Mouse (Mus musculus) spleen, adult 2 months (tissue): ENCODE results near the gene Smyd3. TPM values are rescaled to one million over a fixed set of nuclear protein-coding genes. Genes with fewer than 3 reads are reported as not detected.

Source experiments
- DNase-seq, 2 experiments: peaks; one replicate each; pipeline versions ENCODE4 v3.0.0 to v3.0.0-alpha.2; 2012 to 2021; ENCODE audit warnings: low spot score in 2 of 2, low read depth in 1 of 2
- H3K27ac ChIP-seq: fragments of 200-500 bp; 2 replicates; pipeline ENCODE4 v1.5.1; 2012; ENCODE audit warnings: low read length, inconsistent platforms; ENCODE audit not compliant: insufficient read depth
- H3K27me3 ChIP-seq: fragments of 200-500 bp; 2 replicates; pipeline ENCODE4 v1.6.1; 2012; ENCODE audit warnings: mild to moderate bottlenecking, moderate library complexity, low read length, inconsistent platforms; ENCODE audit not compliant: control insufficient read depth, insufficient read depth
- H3K36me3 ChIP-seq: fragments of 200-500 bp; 2 replicates; pipeline ENCODE4 v1.6.1; 2012; ENCODE audit warnings: mild to moderate bottlenecking, low read length, inconsistent platforms; ENCODE audit not compliant: control insufficient read depth, insufficient read depth
- H3K4me1 ChIP-seq: fragments of 200-500 bp; 2 replicates; pipeline ENCODE4 v1.6.1; 2011; ENCODE audit warnings: inconsistent platforms; ENCODE audit not compliant: control insufficient read depth, insufficient read depth, insufficient read length
- H3K4me3 ChIP-seq: fragments of 200-500 bp; 2 replicates; pipeline ENCODE4 v1.5.1; 2011; ENCODE audit warnings: mild to moderate bottlenecking, inconsistent platforms; ENCODE audit not compliant: insufficient read depth, insufficient read length; ENCODE audit errors: extremely low read depth
- CTCF ChIP-seq: fragments of 200-500 bp; IDR thresholded peaks from 2 replicates; pipeline ENCODE4 v1.5.1; 2011; ENCODE audit warnings: mild to moderate bottlenecking, inconsistent platforms; ENCODE audit not compliant: insufficient read depth, insufficient read length, insufficient replicate concordance; ENCODE audit errors: extremely low read depth
- POLR2A ChIP-seq: fragments of 200-500 bp; IDR thresholded peaks from 2 replicates; pipeline ENCODE4 v1.6.1; 2011; ENCODE audit warnings: low read depth, low read length, inconsistent platforms
- WGBS: fragments of 180-500 bp; shearing (Covaris S2); methylation state at CpG from one replicate; pipeline ENCODE4 v1.1.7; 2018; 5-methylcytosine and 5-hydroxymethylcytosine counted together
- polyA plus RNA-seq: library from polyadenylated mRNA; depleted of rRNA; stranded (reverse); fragments of >200 nt; gene quantifications from 2 replicates; pipeline ENCODE4 v1.2.3, GENCODE M21; 2012

The Smyd3 gene
- polyA plus RNA-seq, 1 experiment: 3.6 TPM

DNA sequence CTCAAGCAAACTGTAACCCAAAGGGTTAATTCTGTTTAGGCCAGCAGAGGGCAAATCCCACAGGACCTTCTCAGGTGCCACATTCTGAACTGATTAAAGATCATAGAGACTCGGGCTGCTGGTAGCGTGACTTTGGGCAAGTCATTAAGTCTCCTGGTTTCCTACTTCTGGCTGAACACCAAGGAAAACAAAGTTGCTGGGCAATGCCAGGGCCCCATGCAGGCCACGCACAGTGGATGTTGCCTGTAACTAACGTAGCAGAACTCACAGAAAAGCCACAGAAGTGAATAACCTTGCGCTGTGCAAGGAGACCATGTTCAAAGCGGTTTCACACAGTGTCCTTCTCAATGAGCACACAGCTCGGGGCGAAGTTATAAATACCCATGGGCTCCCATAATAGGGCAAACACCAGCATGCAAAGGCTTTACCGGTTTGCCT lies 371.1 kb downstream of the Smyd3 start:
- H3K27me3 ChIP-seq: no peaks in the 10 kb centered on the region
- no peak overlapping the region for H3K27ac ChIP-seq
- 85% methylated on average over 9 of the region's 9 CpGs for WGBS
- no peak for DNase-seq
- TF ChIP-seq CTCF: no peak
- no peak for TF ChIP-seq POLR2A
- no peaks in the 10 kb centered on the region for H3K36me3 ChIP-seq
- no peaks in the 10 kb centered on the region for H3K4me1 ChIP-seq
- no peak overlapping the region for H3K4me3 ChIP-seq

DNA sequence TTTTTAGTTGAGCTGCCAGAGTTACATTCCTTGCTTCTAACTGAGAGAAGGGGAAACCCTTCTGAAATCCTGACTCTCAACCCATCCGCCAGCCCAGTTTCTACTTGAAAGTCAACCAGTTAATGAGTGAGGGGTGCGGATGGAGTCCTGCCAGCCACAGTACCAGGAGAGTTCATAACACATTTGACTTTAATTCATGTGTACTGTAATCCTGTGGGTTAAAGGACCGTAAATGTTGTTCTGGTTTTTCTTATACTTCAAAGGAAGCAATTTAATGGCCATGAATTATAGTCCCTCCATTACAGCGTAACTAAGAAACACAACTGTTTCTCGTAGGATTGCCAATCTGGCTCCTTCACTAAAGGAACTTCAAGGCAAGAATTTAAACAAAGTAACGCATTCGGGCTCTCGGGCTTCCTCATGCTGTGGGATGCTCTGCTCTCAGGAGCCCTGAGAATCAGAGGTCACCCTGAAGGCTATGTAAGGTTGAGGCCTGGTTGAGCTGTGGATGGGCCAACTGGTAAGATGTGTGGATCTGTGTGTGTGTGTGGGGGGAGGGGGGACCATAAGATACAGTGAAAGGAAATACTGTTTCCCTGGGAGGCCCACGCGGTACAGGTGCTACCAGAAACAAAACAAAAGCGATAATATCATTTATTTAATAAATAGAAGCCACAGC lies 374.5 kb downstream of the Smyd3 start:
- no peak for TF ChIP-seq CTCF
- TF ChIP-seq POLR2A: no peak
- Histone ChIP-seq H3K27ac (no peak overlapping the region), H3K27me3 (no peaks in the 10 kb centered on the region)

DNA sequence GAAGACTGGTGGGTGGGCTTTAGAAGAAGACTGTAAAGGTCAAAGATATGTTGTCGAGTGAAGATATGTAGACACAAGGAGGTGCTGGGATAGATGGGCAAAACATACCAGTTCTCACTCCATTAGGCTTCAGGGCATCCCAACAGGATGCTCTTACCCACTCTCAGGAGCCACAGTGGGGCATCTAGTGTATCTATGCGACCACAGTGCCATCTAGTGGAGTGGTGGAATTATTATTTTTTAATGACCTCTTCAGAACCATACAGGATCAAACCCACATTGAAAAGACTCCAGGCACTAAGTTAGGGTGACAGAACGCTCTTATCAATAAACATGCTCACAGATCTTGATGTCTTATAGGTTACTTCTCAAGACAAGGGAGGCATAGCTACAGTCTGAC lies 375.7 kb downstream of the Smyd3 start:
- H3K27ac ChIP-seq: no peak overlapping the region
- H3K4me3 ChIP-seq: no peak overlapping the region
- TF ChIP-seq POLR2A (no peak), CTCF (no peak; the same call in 1 of the 2 replicates)
- no peaks in the 10 kb centered on the region for H3K4me1 ChIP-seq
- no peaks in the 10 kb centered on the region for H3K27me3 ChIP-seq
- no peaks in the 10 kb centered on the region for H3K36me3 ChIP-seq
- 44% methylated on average over 3 of the region's 3 CpGs for WGBS
- DNase-seq: no peak

More for the DNA sequence above, 374.5 kb downstream of the Smyd3 start:
- DNase-seq: no peak
- Histone ChIP-seq H3K4me1 (no peaks in the 10 kb centered on the region), H3K36me3 (no peaks in the 10 kb centered on the region), H3K4me3 (no peak overlapping the region)
- 93% methylated on average over 11 of the region's 11 CpGs for WGBS

DNA sequence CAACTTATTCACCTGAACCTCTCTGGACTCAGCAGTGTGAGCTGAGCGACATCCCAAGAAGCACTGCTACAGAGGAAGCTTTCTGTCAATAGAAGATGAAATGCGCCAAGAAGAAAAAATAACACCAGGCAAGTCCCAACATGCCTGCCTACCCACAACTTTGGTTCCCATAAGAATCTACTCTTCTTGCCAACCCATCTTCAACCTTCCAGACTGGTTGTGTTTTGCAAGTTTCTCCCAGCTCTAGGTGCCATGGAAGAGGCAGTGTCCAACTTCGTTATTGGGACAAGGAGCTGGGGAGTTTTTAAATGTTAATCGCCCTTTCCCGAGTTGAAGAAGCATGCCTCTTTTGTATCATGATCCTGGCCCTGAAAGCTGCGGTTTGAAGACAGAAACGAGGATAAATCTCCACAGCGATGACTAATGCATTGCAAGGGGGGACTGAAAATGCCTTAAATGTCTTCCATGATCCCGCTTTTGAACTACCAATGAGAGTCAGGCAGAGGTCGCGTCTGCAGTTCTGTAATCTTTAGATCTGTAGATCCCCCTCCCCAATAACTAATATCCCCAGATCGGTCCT lies 376.7 kb downstream of the Smyd3 start:
- Histone ChIP-seq H3K36me3 (no peaks in the 10 kb centered on the region), H3K27me3 (no peaks in the 10 kb centered on the region), H3K4me1 (no peaks in the 10 kb centered on the region), H3K4me3 (no peak overlapping the region), H3K27ac (no peak overlapping the region)
- no peak for DNase-seq
- TF ChIP-seq CTCF: no peak
- no peak for TF ChIP-seq POLR2A
- 90% methylated on average over 12 of the region's 12 CpGs for WGBS

DNA sequence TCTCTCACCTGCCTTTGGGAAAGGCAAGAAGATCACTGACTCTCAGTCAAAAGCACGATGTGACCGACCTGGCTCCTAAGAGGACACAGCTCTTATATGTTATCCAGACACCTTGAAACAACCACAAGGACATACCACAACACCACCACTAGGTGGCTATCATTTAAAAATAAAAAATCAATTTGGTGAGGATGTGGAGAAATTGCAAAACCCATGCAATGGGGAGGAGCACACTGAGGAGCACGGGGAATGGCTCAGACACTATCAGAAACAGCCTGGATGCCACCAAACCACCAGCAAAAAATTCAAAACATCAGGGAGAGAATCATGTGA lies 380.7 kb downstream of the Smyd3 start:
- 84% methylated on average over 3 of the region's 3 CpGs for WGBS
- H3K36me3 ChIP-seq: no peaks in the 10 kb centered on the region
- TF ChIP-seq CTCF (no peak), POLR2A (no peak)
- H3K4me1 ChIP-seq: no peaks in the 10 kb centered on the region
- no peak overlapping the region for H3K27ac ChIP-seq
- no peaks in the 10 kb centered on the region for H3K27me3 ChIP-seq
- no peak for DNase-seq
- H3K4me3 ChIP-seq: no peak overlapping the region

DNA sequence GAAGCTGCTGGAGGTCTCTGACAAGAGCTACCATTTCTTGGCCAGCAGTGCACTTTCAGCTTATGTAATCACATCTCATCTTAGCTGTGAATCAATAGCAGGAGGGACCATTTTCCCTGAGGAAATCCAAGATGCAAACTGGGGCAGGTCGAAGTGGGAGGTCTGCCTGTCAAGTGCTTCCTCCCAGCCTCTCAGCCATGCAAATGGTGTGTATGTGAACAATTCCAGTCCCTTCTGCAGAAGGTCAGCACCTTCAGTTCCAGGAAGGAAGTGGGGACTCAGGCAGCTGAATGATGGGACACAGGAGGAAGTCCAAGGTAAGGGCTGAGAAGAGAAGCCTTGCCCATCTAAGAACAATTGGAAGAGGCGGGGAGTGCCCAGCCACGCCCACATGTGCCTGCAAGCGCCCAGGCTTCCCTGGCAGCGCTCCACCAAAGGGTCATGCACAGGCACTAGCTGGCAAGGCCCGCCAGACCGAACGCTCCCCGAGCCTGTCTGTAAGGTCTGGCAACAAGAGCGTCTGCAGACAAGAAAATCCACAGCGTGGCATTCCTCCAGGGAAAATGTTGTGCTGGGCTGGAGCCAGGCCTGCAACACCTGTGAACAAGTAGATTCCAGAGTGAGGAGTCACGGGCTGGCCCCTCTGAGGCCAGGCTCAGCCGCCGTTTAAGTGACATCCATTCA lies 381.2 kb downstream of the Smyd3 start:
- Histone ChIP-seq H3K36me3 (no peaks in the 10 kb centered on the region), H3K4me1 (no peaks in the 10 kb centered on the region), H3K27ac (no peak overlapping the region), H3K27me3 (no peaks in the 10 kb centered on the region), H3K4me3 (no peak overlapping the region)
- DNase-seq: no peak
- WGBS: 72% methylated on average over 14 of the region's 14 CpGs
- TF ChIP-seq CTCF (no peak), POLR2A (no peak)

DNA sequence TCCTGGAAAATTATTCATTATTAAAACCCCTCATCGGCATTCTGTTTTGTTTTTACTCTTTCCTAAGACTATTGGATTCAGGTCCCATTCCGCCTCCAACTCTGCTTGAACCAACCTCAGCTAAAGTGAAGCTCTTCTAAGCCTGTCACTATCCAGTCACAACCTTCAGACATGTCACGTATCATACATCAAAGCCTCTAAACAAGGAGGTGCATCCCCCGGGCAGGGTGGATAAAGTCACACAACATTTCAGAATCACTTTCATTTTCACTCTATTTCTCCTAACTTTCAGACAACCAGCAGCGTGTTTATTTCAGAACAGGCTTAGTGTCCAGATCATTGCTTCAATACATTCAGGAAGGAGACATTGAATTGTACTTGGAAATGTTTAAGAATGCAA lies 387.8 kb downstream of the Smyd3 start:
- Histone ChIP-seq H3K27me3 (no peaks in the 10 kb centered on the region), H3K27ac (no peak overlapping the region), H3K4me3 (no peak overlapping the region), H3K4me1 (no peaks in the 10 kb centered on the region), H3K36me3 (no peaks in the 10 kb centered on the region)
- no peak for TF ChIP-seq CTCF
- TF ChIP-seq POLR2A: no peak
- 82% methylated on average over 5 of the region's 5 CpGs for whole genome bisulfite sequencing
- DNase-seq: no peak
